Mouse (Mus musculus) kidney, postnatal 25 days (tissue): ENCODE measurements at regions not wholly inside any gene's neighbourhood (a gene's known extent, or its start where the extent isn't known, plus 50 kb on each side); places are given as distances from the start of the nearest gene placed in this dataset.
A peak's percentile ranks its signal among the peaks of the same experiment; 100 is the strongest.

Source experiments
- DNase-seq, 2 experiments: peaks; one replicate each; pipeline ENCODE4 v3.0.0; 2021; ENCODE audit warnings: mixed read lengths in 2 of 2

DNA sequence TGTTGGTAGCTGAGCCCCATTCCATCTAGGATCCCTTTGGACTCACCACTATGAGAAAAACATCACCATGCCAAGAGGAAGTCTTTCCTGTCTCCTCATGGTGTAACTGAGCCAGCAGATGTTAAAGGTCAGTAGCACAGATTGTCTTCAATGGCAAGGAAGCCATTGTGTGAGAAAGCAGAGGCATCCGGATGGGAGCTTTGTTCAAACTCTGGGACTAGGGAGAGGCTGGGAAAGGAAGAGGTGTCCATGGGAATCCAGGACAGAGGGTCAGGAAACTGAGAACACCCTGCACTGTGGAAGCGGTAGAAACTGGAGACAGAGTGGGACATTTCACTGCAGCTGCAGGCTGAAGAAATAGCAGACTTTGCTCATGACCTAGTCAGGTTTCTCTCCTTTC is 173.1 kb upstream of the Tnp1 start:
- peak; percentile 36 to 72 for DNase-seq

DNA sequence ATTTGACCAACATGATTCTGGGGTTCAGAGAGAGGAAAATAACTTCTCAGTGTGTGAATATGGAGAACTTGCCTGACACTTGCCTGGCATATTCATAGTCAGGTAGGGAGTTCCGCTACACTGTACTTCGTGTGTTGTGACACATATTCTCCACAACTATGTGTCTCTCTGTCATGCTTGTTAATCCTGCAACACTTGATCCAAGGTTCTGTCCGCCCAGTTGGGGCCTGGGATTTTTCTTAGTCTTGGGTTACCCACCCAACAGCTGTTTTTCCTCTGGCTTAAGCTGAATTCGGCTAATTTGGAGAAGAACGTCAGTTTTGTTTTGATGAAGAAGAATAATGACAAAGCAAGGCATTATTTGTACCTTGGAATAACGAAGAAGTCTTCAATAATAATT is 168.8 kb upstream of the Tnp1 start:
- no peak for DNase-seq

DNA sequence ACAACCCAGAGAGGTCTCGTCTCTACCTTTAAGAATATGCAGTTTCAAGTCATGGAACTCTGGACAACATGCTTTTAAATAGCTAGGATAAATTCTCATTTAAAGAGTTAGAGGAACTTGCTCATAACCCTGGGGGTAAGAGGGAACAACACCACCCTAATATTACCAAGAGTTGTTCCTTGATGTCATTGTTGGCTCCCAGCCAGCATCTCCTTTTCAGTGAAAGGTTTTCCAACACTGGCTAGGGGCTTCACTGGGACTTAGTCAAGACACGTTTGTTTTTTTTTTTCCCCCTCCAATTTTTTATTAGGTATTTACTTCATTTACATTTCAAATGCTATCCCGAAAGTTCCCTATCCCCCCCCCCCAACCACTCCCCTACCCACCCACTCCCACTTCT is 163.1 kb upstream of the Tnp1 start:
- peak in 1 of 2 experiments; percentile 13 for DNase-seq

DNA sequence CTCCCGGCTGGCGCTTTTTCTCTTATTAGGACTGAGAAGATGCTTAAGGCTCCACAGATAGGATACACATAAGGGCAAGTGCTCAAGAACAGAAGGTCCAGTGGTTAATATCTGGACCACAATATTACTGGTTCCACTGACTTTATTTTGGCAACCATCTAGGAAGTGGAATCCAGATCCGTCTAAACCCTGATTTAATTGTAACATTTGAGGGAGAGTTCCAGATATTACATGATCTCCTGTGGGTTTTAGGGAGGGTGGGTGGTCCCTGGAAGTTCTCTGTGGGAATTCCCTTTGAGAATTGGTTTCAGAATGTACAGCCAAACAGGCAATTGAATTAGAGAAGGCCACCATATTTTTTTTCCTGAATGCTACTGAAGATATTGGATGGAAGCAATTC is 161.4 kb upstream of the Tnp1 start:
- no peak for DNase-seq

DNA sequence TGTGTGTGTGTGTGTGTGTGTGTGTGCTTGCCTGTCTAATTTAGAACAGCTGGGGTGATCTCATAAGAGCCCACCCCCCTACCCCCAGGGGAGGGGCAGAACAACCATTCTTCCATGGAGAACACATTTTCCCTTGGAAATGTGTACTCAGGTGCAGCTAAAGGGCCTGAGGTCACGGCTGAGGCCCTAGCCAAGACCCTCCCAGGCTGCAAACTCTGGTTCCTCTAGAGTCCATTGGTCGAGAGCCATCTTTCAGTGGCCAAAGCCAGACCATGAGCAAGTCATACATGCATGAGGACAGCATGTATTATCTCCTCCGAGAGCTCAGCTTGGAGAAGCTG is 154.9 kb upstream of the Tnp1 start:
- DNase-seq = no peak

DNA sequence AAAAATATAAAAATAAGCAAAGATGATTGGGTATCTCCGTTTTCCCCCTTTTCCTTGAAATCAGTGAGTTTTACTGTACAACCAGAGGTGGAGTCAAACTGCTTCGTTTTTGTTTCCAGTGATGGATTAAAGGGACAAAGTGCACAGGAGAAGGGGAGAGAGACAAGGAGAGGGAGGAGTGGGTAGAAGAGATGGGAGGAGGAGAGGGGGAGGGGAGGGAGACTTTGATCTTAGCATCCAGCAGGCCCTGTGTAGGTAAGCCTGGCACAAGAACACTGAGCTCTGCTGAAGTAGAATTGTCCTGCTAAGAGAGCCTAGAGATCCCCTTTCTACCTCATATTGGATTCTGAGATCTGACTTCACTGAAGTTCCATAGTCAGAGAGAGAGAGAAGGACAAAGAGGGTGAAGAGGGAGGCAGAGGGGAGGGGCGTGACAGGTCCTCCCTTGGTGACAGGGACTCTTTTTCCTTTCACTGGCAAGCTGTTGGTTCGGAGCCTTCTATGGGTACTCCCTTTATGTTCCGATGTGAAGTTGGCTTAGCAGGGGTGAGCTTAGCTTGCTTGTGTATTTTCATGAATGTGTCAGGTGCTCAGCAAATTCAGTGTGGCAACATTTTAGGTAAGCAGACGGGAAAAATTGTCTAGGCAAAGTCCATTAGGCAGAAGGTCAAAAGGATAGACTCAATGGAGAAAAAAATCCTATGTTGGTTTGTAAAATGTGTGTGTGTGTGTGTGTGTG is 154.4 kb upstream of the Tnp1 start:
- peak; percentile 33 to 61 for DNase-seq

DNA sequence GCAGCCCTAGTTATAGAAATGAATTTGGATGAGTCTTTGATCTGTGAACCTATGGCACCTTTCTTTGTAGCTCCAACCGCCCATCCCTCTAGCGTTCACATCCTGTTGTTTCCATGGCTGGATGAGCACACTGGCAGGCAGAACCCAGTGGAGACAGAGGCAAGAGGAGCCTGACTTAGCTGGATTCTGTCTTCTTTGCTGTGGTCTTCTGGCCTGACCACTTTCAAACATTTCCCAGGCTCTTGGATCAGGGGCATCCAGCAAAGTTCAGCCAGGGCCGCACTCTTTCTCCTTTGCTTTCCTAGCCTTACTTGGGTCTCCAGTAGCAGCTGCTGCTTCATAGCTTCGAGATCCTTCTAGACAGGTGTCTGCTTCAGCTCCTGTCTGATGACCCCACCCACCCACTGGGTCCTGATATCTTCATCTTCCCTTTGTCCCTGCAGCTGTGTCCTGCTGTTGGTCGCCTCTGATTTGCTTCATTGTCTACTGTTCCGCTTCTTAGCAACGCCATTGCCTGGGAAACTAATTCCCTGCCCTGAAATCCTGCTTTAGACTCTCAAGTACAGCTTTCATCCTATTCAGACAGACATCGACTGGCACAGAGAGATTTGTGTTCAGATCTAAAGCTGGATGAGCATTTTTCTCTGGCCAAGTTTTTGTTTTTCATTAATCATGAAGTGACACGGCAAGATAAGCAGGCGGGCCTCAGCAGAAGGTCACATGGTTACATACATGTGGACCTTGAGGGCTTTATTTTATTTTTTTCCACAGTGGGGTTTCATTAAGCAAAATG is 153.6 kb upstream of the Tnp1 start:
- no peak for DNase-seq

DNA sequence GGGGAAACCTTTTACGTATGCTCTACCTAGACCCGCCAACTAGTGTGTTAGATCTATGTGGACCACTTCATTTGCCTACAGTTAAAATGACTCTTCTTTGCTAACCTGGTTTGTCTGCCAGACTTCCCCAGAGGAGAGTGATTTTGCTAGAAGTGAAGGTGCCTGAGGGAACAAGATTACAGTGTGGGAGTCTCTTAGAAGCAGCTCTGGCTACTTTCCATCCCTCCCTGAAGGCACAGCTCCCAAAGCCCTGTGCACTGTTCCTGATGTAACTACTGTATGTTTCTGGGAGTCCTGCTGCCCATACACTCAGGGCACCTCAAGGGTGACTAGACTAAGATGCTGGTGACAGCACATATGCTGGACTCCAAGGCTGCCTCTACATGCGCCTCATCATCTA is 144.5 kb upstream of the Tnp1 start:
- no peak for DNase-seq

DNA sequence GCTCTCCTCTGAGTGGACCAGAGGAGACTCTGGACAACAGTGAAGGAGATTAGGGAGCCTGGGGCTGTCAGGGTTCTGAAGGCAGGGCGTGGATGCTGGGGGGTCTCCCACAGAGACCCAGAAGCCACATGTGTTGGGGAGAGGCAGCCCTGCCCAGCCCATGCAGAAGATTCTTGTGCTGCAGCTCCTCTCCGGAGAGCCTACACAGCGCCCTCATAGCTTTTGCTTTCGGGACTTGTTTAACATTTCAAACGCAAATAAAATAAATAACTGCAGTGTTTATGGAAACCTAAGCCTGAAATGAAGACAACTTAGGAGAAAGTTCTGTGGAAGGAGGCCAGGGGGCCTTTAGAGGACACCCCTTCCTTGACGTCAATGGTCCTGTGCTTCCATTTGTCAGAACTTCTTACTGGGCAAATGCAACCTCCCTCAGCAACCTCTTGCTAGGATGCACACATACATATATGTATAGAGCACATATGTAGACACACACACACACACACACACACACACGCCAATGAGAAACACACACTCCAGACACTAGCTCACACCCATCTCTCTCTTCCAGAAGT is 143.8 kb upstream of the Tnp1 start:
- DNase-seq = no peak

DNA sequence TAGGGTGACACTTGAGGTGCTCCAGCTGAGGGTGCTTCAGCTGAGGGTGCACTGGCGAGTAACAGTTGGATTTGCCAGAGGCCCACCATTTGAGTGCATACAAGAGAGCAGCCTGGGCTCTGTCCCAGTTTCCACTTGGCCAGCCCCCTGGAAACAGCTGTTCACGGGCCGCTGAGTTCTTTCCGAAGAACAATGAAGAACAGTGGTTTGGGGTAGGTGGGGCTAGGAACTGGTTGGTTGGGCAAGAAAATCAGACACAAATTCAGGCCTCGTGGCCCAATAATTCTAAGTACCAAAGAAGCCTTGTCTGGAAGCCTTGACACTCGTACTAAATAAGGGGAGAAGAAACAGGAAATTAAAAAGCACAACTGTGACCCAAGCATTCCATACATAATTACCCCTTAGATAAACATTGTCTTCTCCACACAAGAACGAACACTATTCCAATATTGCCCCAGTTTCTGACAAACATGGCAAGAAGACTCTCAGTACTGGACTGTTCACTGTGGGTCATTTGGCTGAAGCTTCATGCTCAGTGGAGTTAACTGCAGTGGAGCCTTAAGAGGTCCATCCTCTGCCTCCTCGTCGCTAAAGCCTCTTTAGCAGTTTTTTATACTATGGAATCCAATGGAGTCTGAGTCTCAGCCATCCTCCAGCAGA is 137.9 kb upstream of the Tnp1 start:
- peak; percentile 30 to 49 for DNase-seq

DNA sequence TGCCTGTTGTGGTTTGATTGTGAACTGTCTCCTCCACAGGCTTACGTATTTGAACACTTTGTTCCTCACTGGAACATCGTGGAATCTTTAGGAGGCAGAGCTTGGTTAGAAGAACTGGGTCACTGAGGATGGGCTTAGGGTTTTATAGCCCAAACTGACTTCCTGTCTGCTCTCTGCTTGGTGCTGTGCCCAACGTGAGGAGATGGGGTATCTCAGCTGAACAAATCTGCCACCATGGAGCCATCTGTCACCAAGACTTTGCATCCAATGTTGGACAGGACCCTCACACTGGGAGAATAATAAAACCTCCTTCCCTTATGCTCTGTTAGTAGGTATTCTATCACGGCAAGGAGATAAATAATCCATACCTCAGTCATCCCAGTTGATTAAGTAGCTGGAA is 134.2 kb upstream of the Tnp1 start:
- no peak for DNase-seq

DNA sequence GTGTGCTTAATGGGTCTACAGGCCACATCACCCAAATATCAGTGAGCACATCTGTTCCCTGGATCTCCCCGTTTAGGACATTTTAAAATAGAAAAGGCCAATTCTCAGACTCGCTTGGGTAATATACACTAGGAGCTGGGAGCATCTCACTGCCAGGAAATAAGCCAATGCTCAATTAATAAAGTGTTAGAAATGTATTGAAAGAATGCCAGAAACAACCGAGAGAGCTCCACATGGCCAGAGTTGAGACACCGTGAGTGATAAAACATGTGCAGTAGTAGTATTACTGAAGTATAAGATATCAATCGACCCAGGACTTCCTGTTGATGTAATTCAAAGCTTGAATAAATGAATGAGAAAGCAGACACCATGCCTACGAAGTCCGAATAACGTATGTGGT is 127.1 kb upstream of the Tnp1 start:
- no peak for DNase-seq

DNA sequence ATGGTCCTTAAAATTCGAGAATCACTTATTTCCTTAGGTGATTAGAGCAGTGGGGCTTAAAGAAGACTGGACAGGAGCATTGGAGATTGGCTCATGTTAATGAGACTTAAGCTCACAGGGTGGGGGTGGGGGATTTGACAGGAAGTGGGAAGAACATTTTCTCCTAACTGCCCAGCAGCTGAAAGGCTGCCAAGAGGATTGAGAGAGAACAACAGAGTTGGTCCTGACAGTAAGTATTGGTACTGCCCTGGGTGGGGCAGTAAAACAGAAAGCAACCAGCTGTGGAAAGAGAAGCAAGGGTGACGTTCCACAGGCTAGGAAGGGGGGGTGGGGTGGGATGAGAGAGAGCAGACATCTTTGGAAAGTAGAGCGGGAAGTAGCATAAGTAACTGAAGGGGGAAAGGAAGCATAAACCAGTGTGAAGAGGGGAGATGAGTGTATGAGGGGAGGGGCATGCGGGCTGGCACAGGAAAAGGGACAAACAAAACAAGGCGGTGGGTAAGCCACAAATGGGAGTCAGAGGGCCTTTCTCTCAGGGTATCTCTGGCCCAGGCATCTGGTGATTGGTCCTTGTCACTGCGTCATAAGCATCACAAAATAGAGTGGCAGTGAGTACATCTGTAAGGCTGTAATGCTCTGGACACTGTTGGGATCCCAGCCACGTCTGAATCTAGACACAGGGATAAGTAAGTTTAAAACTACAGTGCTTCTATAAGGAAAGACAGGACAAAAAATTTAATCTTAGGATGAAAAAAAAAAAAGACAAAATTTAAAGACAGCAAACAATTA is 125.0 kb upstream of the Tnp1 start:
- peak; percentile 53 to 75 for DNase-seq

DNA sequence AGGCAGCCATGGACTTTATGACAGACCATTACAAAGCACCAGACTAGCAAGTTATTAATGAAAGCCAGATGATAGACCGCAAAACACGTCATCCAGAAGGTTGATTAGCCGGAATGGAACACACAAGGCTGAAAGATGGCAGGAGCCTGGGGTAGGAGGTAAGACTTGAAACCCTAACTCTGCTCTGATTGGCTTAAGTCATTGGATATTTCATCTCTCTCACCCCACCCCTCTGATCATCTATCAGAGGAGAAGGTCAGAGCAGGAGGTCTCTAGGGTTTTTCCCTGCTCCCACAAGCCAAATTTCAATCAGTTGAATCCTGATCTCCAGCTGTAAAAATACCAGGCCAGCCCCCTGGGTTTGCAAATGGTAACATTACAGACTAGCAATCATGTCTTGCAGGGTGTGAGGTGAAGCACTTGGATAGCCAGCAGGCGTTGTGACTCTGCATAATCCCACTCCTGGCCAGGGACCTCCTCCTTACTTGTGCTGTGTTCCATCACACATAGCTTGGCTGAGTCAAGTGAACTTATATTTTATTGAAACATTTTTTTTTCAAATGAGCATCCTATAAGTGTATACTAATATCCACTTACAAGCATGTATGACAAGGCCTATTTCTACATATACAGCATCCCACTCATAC is 114.6 kb upstream of the Tnp1 start:
- DNase-seq = no peak

DNA sequence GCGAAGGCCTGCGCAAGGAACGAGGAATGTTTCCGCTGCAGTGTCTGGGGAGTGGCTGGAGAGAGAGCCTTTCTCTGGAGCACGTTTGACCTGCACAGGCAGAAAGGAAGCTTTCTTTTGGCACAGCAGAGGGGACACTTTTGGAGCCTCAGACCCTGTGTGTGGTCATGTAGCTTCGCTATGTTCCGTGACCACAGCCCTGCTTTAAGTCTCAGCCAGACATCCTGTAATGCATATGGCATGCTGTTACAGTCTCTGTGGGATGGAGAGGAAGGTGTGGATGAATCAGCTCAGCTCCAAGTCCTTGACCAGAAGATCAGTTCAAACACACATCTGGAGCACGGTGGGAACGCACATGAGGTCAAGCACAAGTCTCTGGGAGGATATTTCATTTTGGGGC is 107.3 kb upstream of the Tnp1 start:
- DNase-seq = no peak

DNA sequence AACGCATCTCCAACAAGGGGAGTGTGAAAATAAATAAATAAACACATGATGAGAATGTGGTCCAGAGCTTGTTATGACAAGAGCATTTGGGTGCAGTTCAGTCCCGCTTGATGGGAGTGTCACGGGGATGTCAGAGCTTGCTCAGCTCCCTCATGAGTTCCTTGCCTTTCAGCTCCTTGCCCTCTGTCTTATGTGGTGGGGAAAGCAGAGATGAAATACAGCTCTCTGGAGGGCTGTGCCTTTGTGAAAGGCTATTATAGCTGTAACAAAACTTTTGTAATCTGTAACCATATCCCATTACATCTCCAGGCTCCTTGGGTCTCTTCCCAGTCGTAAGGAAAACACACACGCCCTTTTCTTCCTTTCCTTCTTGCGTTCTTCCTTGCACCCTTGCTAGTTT is 103.0 kb upstream of the Tnp1 start:
- DNase-seq = peak in 1 of 2 experiments; percentile 55

DNA sequence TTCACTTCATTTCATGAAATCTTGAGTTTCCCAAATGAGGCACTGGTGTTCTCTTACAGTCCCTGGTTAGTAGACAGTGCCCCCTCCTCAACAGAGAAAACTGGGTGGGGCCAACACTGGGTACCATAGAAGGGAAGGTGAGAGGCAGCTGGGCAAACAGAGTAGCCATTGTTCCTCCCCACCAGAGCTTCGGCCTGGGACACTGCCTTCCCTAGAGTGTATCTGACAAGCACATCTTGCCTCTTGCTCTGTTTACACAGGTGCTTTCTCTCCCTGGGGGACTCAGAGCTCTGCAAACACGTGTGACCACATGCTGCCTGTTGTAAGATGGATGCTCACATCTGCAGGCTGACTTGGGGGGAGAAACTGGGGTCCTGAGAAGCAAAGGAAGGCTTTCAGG is 100.8 kb upstream of the Tnp1 start:
- DNase-seq = no peak

DNA sequence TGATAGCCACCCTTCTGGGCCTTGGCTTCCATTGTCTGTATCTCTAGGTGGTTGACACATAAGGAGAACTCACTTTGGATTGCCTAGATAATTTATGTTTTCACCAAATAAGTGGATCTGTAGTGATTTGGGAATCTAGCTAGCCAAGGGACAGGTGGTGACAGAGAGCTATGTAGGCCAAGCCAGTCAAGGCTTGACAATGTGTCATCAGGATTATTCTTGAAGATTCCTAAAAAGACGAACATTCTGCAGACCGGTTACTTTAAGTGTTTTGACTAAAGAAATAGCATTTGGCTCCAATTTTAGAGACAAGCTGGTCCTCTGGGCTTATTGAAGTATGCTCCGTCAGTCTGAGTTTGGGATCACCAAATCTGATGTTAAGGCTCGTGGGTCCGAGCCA is 100.1 kb upstream of the Tnp1 start:
- DNase-seq = no peak

DNA sequence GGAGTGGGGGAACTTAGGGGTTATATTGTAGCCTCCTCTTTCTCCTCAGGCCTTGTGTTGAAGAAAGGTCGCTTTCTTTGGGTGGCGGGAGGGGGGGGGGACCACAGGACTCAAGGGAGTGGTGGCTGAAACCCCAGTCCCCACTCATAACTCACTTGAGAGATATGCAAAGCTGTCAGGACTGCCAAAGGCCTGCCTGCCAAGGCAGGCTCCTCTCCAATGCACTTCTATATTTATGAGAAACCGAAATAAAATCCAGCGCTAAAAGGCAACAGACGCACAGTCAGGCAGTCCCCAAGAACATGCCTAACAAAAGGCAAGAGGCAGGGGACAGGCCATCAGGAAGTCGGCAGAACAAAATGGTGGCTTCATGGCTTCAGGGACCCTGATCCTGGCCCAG is 97.4 kb upstream of the Tnp1 start:
- DNase-seq = peak in 1 of 2 experiments; percentile 45

DNA sequence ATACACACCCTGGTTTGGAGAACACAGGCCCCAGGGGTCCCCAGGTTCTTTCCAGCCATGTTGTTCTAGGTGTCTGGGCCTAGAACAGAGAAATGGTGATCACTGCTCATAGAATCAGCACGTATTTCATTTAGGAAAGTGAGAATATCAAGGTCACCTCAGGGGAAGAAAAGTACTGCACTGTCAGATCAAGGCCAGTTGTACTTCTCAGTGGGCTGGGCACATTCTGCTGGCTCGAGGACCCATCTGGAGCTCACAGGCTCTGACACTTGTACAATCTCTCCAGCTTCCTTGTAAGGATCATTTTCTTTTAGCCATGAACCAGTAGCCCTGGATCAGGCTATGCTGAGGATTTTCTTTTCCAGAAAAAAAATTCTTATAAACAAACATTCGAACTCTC is 97.0 kb upstream of the Tnp1 start:
- DNase-seq = no peak

DNA sequence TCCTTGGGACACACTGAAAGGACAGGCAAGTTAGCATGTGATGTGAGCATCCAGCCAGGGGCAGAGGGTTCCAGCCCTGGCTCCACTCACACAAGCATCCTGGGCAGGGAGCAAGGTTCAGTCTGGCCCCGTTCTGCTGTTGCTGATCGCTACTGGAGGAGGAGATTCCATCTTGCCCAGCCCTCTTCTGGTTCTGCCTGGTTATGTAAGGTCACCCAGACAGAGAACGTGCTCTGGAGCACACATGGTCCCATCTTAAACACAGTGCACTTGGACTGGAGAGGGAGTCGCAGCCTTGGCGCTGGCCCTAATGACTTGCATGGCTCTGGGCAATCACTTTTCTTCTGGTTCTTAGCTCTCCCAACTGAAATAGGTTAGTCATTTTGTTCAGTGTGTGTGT is 96.2 kb upstream of the Tnp1 start:
- peak; percentile 8 to 71 for DNase-seq

DNA sequence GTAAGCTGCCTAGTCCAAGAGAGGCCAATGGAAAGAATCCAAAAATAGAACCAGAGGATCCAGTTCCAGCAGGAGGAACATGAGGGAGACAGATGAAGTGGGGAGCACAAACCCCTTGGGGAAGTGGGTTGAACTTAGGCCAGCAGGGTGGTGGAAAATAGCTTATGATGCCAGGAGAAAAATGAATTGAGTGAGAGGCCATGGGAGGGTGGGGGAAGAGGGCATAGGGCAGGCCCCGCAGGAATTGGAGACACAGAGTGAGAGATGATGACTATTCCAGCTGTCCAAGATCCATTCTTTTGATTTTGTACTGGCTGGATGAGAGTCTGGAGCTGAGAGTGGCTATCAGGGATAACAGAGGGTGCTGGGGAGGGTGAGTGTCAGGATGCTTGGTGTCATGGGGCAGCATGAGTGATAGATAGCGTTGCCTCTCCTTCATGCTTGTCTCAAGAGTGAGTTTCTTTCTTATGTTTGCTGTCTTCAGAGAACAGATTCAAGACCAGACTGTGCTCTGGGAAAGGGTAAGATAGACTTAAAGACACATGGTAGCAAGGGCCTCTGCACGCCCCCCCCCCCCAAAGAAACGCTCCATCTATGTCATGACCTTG is 90.3 kb upstream of the Tnp1 start:
- peak in 1 of 2 experiments; percentile 42 for DNase-seq
